Mouse (Mus musculus): Measurements from ENCODE around the gene H2afx.
"Not testable (repeated sequence)": the region's sequence is repeated elsewhere in the genome, so short reads cannot be mapped to it uniquely, and the experiment has no call there.

The H2afx gene

DNA sequence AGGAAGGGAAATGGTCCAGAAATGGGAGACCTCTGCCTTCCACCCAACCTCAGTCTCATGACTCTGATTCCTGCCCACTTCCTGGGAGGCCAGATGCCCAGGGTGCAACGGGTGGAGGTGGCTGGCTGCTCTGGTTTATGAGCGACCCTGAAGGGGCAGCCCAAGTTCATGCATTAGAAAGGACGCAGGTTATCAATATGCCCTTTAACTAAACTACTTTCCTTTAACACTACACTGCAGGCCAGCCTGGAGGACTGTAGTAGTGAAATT is 15.7 kb upstream of the H2afx start:
- DNase-seq (ENCODE audit: low spot score) = no peak

DNA sequence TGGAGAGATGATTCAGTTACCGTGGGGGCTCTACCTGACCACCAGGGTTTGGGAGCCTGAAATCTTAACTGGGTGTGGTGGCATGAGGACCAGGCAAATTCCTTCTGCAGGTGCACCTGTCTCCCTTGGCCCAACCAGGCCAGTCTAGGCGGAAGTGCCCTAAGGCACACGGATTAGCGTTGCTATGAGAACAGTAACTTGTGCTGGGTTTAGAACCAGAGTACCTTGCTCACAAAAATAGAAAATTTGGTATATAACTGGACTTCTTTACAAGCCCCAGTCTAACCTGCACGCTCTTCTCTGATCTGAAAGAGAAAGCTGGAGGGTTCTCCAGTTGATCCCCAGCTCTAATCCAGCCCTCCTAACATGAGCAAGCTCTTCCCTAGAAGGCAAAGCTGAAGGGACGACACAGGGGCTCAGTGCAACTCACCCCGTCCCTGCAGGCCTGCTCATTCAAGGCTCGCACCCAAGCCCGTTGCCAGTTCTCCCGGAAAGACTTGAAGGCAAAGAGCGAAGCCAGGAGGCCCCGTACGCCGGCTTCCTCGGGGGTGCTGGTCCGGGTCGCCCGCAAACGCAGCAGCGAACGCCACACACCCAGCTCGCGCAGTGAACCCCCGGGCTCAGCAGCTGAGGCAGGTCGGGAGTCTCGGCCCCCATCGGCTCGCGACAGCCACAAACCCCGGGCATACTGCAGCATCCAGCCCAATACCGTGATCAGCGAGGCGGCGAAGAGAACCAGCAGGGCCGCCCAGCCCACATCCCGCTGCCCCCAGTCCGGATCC is 15.2 kb upstream of the H2afx start:
- DNase-seq (ENCODE audit: low spot score) = no peak

DNA sequence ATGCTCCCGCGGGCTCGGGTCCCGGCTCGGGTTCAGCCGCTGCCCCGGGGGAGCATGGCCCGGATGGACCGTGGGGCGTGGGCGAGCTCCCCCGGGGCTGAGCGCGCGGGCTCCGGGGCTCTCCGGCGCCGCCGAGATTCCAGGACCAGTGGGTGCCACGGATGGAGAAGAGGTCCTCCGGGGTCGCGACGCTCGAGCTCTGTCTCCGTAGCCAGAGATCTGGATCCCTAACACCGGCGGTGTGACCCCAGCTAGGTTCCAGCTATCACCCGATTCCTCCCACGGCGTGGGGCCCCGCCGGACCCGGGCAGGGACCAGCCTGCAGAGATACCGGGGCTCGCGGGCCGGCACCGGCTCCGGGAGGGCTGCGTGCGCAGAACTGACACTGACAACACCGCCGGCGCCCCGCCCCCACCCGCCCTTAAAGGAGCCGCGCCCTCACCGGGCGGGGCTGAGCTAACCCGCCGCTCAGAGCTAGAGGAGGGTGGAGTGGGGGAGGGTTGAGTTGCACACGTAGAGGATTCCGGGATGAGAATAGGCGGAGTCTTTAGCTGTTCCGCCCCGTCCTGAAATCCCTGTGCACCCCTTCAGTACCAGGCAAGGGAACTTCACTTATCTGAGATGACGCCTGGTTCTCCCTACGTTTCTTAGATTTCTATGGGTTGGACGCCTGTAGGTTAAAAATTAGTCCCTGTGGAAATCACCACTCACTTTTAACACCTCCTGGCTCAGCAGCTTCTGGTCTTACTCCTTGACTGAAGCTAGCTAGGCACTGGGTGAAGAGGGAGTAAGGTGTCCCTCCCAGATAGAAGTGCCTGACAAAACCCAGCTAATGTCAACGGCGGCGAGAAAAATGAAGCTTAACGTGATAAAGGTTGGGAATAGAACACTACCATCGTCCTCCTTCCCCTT is 14.4 kb upstream of the H2afx start, which contains the start of gene C2cd2l:
TSS of gene C2cd2l (minus strand) at position 399 of the 912 bp plus-strand sequence.
- peak; percentile 91 for DNase-seq (ENCODE audit: low spot score)

DNA sequence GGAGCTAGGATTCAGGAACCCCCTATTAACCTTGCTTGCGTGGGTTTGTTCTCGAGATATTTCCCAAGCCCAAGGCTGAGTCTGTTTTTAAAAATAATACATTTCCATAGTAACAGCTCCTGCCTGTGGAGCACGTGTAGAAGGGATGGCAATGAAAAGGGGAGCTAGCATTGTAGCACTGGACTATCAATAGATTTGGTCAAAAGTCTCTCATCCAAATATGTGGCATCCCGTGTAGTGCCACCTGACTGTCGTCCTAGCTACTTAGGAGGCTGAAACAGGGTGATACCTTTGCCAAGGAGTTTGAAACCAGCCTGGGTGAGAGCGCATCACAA is 13.7 kb upstream of the H2afx start:
- DNase-seq (ENCODE audit: low spot score) = no peak

DNA sequence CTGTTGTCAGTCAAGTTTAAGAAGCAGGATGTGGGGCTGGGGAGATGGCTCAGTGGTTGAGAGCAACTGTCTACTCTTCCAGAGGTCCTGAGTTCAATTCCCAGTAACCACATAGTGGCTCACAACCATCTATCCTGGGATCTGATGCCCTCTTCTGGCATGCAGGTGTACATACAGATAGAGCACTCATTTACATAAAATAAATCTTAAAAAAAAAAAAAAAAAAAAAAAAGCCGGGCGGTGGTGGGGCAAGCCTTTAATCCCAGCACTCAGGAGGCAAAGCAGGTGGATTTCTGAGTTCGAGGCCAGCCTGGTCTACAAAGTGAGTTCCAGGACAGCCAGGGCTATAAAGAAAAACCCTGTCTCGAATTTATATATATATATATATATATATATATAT is 10.8 kb upstream of the H2afx start:
- DNase-seq (ENCODE audit: low spot score) = not testable (repeated sequence)

DNA sequence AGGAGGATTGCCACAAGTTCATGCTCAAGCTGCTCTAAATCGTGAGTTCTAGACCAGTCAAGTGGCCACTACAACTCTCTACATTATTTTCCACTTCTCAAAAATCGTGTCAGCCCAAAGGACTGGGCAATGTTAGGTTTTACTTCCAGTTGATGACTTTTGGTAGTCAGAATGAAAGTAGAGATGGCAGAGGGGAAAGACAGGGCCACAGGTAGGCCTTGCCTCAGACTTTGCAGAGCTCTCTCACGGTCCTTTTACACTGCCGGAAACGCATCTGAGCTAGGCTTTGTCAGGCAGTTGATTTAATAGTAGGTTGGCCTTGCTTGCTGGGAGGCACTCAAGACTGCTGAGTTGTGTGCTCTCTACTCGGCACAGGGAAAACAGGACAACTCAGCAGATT is 10.3 kb upstream of the H2afx start:
- DNase-seq (ENCODE audit: low spot score) = no peak

DNA sequence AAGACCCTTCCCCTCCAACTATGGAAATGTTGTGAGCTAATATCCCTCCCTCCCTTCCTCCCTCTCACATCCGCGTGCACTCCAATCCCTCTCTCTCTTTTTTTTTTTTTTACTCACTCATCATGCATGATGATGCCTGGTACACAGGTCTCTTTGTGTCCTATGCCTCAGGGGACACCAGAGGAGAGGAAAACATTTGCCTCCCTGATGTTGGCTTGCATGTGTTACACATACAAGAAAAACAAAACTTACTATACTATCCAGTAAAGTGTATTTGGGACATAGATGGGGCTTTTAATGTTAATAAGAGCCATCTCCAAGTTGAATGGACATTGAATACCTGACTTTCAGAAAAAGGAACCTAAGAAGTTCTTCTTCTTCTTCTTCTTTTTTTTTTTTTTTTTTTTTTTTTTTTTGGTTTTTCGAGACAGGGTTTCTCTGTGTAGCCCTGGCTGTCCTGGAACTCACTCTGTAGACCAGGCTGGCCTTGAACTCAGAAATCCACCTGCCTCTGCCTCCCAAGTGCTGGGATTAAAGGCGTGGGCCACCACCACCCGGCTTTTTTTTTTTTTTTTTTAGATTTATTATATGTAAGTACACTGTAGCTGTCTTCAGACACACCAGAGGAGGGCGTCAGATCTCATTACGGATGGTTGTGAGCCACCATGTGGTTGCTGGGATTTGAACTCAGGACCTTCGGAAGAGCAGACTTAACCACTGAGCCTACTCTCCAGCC is 9.3 kb upstream of the H2afx start:
- DNase-seq (ENCODE audit: low spot score) = not testable (repeated sequence)

DNA sequence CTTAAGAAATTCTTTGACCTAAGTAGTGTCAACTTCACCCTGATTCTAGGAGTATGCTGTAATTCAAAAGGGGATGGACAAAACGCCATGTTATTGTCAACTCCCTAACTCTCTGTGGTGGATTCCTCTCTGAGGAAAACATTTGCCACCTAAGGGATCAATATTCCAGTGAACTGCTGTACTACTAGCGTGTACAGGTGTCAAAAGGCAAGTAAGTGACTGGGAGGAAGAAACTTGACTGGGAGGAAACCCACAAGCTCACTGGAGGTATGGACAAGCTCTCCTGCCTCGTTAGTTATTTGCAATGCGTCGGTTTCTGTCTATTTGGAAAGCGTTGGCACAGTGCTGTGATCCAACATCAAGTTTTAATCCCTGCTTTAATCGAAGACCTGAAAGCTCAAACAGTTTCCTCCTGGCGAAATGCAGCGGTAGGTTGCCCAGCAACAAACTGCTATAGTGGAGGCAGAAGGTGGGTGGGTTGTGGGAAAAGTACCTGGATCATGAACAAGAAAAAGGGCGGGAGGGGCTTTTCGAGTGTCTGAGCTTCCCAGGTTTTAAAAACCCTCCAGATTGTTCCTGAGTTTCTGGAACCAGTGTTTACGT is 8.6 kb upstream of the H2afx start, which contains the start of gene Dpagt1:
TSS of gene Dpagt1 (plus strand) at position 252 of the 603 bp plus-strand sequence.
- no peak for DNase-seq (ENCODE audit: low spot score)

DNA sequence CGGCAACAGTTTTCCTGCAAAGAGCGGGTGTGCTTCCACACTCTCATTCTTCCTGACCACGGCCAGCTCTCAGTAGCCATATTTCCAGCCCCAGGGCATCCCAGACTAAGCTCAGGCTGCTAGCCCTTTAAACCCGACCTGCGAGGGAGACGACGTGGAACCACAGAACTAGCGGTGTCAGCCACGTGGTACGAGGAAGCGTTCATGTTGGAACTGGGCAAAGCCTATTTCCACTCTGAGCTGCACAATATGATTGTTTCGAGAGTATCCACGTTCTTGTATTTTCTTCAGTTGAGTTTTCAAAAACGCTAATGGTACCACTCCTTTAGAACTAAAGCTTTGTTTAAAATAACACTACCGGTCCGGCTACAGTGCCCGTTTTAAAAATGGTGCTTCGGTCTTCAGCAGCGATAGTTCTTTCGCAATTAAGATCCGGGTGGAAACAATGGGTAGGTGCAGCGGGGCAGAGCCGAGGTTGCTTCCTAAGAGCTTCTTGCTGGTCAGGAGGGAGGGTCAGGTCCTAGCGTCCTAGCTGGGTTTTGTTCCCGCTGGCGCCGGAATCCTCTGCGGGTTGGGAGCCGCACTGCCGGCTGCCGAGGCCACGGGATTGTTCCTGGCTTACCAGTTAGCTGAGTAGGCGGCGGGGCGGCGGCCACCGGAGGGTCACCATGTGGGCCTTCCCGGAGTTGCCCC is 8.0 kb upstream of the H2afx start:
- peak; percentile 83 for DNase-seq (ENCODE audit: low spot score)

DNA sequence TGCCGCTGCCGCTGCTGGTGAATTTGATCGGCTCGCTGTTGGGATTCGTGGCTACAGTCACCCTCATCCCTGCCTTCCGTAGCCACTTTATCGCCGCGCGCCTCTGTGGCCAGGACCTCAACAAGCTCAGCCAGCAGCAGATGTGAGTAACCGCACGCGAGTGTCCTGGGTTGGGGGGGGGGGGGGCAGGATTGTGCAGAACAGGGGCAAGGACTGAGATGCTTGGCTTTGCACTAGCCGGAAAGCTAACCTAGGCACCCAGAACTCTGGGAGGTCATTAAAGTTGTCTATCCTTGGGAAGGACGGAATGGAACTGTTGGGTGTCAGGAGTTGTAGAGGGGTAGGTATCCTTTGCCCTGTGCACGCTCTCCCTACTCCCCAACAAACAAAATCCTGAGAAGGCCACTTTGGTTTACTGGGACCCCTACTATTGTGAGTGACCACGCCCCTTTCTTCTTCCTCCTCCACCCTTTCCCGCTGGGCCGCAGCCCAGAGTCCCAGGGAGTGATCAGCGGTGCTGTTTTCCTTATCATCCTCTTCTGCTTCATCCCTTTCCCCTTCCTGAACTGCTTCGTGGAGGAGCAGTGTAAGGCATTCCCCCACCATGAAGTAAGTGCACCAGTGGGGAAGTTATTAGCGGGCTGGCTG is 7.3 kb upstream of the H2afx start:
- DNase-seq (ENCODE audit: low spot score) = no peak

DNA sequence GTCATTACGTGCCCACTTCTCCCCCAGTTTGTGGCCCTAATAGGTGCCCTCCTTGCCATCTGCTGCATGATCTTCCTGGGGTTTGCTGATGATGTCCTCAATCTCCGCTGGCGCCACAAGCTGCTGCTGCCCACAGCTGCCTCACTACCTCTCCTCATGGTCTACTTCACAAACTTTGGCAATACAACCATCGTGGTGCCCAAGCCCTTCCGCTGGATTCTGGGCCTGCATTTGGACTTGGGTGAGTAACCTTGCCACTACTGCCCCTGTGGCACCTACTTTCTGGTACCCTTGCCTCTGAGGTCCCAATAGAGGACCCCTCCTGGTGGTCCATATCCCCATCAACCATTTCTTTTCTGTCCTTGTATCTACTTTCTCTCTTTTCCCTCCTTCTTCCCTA is 6.6 kb upstream of the H2afx start:
- DNase-seq (ENCODE audit: low spot score) = no peak

DNA sequence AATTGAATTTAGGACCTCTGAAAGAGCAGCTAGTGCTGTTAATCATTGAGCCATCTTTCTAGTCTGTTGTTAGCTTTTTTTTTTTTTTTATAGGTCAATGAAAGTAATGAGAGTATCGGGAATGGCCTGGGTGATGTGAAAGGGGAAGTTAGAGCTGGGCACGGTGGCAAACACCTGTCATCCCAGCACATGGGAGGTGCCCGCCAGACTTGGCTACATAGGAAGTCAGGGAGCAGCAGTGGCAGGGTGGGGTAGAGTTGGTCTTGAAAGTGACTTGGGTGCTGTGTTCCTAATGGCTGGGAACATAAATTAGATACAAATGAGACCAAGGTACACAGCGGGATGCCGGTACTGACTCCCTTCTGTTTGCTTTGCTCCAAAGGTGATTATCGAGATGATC is 3.8 kb upstream of the H2afx start:
- no peak for DNase-seq (ENCODE audit: low spot score)

DNA sequence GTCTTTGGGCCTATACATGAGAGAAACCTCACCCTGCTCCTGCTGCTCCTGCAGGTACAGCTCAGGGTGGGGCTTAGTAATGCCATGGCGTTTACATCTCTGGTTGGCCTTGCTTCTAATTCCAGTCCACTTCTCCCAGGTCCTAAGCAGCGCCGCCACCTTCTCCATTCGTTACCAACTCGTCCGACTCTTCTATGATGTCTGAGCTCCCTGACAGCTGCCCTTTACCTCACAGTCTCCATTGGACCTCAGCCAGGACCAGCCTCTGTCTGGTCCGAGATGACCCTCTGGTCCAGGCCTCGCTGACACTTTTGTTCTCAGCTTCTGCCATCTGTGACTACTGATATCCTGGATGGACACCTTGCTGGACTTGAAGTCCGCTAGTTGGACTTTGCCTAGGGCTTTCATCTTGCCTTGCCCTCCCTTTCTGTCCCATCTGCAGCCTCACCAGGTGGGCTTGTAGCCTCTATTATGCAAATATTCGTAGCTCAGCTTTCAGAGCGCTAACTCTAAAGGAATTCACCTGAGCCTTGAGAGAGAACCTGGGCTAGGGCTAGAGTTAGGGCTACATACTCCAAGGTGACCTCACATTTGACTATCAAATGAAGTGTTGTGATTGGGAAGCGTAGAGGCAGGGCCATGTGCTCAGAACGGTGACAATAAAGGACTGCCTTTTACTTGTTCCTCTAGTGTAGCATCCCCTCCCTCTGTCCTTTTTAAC is 1.4 kb upstream of the H2afx start:
- DNase-seq (ENCODE audit: low spot score) = no peak

DNA sequence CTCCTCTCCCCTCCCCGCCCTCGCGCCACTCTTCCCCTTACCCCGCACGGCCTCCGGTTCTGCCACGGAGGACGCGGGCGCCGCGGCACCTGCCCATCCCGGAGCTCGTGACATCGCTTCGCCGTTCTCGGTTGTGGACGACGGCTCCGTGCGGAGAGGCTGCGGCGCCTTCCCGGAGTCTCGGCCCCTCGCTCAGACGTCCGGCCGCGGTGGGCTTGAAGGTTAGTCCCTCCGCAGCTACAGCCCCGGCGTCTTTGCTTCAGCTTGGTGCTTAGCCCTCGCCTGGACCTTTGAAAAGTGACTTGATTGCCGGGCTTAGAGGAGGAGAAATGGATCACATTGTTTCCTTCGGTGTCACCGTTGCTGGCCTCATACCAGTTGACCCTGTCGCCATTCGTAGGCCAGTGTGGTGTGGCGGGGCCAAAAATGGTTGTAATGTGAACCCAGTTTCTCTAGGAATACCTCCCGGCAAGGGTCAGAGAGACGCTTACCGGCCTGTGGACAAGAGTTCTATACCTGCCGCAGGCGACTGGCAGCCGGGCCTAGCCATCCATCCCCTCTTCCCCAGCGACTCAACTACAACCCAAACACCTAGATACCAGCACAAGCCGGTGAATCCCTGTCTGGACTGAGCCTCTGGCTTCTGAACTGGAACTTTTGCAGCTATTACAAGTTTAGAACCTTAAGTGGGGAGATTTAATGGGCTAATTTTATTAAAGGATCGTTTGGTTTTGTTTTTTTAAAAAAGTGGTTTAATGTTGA is 1.0 kb downstream of the H2afx start:
- no peak for DNase-seq (ENCODE audit: low spot score)

DNA sequence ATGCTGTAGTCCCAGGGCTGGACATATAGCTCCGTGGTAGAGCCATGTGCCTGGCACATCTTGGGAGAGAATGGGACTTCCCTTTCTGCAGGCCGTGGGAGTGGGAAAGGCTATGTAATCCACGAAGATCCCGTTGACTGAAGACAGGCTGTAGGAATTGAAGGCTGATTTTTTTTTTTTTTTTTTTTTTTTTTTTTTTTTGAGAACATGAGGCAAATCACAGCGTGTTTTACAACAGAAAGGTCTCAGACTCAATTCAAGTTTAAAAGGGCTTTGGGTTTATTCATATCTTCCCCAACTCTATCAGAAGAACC is 1.6 kb downstream of the H2afx start:
- no peak for DNase-seq (ENCODE audit: low spot score)

DNA sequence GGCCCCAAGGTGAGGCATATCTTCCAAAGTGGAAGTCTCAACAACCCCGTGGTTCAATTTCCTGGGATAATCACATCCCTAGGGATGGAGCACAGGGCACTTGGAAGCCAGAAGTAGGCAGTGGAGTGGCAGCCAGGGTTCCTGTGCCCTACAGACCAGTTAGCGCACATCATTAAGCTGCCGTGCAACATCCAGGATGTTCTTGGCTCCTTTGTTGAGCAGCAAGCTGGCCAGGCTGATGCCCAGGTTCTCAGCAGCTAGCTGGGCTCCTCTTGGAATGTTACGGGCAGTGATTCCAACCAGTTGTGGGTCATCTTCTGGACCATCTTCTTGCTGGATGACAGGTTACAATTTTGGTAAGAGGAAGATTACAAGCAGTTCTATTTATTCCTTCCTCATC is 2.0 kb downstream of the H2afx start:
- DNase-seq (ENCODE audit: low spot score) = not testable (repeated sequence)

DNA sequence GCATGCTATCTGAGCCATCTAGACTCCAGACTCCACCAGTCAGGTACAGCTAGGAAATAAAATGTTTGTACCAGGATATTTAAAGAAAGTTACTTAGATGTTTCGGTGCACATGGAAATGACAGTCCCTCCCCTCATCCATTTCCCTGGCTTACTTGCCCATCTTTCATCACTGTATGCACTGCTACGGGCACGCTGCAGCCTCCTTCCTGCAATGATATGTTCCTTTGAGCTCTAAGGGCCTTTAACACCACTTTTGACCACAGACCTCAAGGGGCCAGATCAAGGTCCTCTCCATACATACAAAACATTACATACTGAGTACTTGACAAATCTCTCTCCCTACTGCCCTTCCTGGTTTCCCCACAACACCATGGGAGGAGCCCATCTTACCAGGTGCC is 2.5 kb downstream of the H2afx start:
- no peak for DNase-seq (ENCODE audit: low spot score)

DNA sequence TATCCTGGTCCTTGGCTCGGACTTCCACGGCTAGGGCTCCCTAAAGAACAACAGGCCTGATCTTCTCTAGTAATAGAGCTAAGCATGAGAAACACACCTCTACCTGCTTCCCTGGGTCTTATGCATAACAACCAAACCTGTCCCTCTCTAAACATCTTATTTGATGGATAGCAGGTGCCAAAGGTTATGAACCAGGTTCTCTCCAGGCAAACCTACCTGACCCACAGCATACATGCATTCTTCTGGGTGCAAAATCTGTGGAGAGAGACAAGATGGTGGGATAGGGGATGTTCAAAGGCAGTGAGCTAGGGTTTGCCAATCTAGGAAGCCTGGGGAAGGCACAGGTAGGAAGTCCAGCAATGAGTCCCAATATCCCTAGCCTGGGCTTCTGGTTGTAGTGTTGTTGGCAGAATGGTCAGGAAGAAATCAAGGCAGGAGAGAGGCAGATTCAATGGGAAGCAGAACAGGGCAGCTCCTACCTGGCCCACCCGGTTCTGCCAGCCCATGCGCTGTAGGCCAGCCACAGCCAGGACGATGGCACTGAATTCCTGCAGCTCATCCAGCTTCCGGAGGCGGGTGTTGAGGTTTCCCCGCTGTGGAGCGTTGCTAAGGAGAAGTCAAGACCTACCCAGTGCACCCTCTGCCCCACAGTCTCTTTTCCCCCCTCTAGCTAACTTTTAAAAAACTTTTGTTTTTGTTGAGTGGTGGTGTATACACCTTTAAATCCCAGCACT is 3.1 kb downstream of the H2afx start:
- DNase-seq (ENCODE audit: low spot score) = no peak

DNA sequence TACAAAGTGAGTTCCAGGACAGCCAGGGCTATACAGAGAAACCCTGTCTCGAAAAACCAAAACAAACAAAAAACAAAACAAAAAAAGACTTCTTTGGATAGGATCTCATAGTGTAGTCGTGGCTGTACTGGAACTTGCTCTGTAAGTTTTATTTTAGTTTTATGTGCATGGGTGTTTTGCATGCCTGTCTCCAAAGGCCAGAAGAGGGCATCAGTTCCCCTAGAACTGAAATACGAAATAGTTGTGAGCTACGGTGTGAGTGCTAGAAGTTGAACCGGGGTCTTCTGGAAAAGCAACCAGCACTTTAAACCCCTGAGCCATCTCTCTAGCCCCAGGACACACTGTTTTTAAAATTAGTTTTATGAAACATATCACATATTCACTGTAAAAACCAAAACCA is 4.1 kb downstream of the H2afx start:
- DNase-seq (ENCODE audit: low spot score) = no peak

Measured in ovary, adult 18-20 months (tissue).